Mouse (Mus musculus) lung, embryonic 14.5 days (tissue): Measurements from ENCODE around the gene Slc25a22. TPM values are rescaled to one million over a fixed set of nuclear protein-coding genes. Genes with fewer than 3 reads are reported as not detected.
A peak's percentile ranks its signal among the peaks of the same experiment; 100 is the strongest.

ENCODE experiments used
- ATAC-seq: fragments of 200-750 bp; cut with Nextera tagmentation; 2 replicates; pipeline ENCODE4 v1.8.0; 2017; ENCODE audit warnings: mild to moderate bottlenecking, moderate TSS enrichment, moderate library complexity; ENCODE audit not compliant: insufficient read depth
- DNase-seq: peaks from one replicate; pipeline ENCODE4 v3.0.0-alpha.2; 2015
- H3K27ac ChIP-seq: fragments of 300-500 bp; sonication (generic); 2 replicates; pipeline ENCODE4 v1.5.1; 2014; ENCODE audit warnings: low read depth, mild to moderate bottlenecking, moderate library complexity
- H3K27me3 ChIP-seq: fragments of 300-500 bp; sonication (generic); 2 replicates; pipeline ENCODE4 v1.6.1; 2014; ENCODE audit warnings: low read length, control low read depth; ENCODE audit not compliant: insufficient read depth
- H3K36me3 ChIP-seq: fragments of 300-500 bp; sonication (generic); 2 replicates; pipeline ENCODE4 v1.6.1; 2014; ENCODE audit warnings: control low read depth; ENCODE audit not compliant: insufficient read depth
- H3K4me1 ChIP-seq: fragments of 300-500 bp; sonication (generic); 2 replicates; pipeline ENCODE4 v1.6.1; 2014; ENCODE audit warnings: antibody characterized with exemption, control low read depth; ENCODE audit not compliant: insufficient read depth
- H3K4me2 ChIP-seq: fragments of 300-500 bp; sonication (generic); 2 replicates; pipeline ENCODE4 v1.6.1; 2014; ENCODE audit warnings: mild to moderate bottlenecking
- H3K4me3 ChIP-seq: fragments of 300-500 bp; sonication (generic); 2 replicates; pipeline ENCODE4 v1.5.1; 2014; ENCODE audit warnings: low read depth, low read length
- H3K9ac ChIP-seq: fragments of 300-500 bp; sonication (generic); 2 replicates; pipeline ENCODE4 v1.6.1; 2014
- H3K9me3 ChIP-seq: fragments of 300-500 bp; sonication (generic); 2 replicates; pipeline ENCODE4 v1.6.1; 2016; ENCODE audit warnings: low read depth, low read length, control low read depth
- CTCF ChIP-seq: IDR thresholded peaks from 2 replicates; pipeline ENCODE4 v1.5.1; 2016; ENCODE audit warnings: antibody characterized with exemption, low read depth
- WGBS: fragments of 180-500 bp; shearing (Covaris S2); extraction: QIAGEN DNeasy Blood & Tissue Kit; methylation state at CpG from one replicate; pipeline ENCODE4 v1.1.7; 2014; 5-methylcytosine and 5-hydroxymethylcytosine counted together
- polyA plus RNA-seq: library from polyadenylated mRNA; unstranded; fragments of >200 nt; fragmentation: Nextera tagmentation; extraction: Ambion mirVana; gene quantifications from 2 replicates; pipeline ENCODE4 v1.2.1, GENCODE M21; 2014

The Slc25a22 gene
- polyA plus RNA-seq, 1 experiment from 2014 or later, result 30.1 TPM

DNA sequence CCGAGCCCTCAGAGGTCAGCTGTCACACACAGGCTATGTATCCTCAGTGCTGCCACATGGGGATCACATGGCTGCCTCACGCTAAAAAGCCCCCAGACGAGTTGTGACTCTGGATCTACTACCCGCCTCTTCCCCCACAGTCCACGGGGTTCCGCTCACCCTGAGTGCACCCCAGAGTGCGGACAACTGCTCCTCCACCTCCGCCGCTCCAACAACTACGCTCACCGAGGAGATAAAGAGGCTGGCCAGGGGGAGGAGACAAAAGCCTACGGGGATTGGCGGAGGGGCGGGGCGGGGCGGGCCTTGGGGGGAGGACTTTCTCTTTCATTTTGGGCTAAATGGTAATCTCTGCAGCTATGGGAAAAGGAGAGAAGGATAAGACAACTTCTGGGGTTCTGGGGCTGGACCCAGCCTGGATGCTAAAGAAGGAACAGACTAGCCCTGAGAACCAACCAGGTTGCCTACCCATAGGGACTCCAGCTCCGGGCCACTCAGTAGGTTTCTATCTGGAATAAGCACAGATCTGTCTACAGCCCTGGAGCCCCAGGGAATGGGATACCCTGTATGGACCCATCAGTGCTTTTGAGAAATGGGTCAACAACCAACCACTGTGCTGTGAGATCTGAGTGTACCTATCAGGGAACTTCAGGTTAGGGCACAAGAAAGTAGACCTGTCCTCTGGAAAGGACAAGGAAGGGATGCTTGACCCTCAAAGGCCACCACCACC, 2.4 kb downstream of the Slc25a22 start:
- ATAC-seq, result peak; percentile 26
- Histone ChIP-seq H3K9ac (peak overlapping the region; percentile 51), H3K27ac (no peak overlapping the region), H3K4me2 (peak overlapping the region; percentile 70), H3K9me3 (no peaks in the 10 kb centered on the region), H3K27me3 (no peaks in the 10 kb centered on the region), H3K4me1 (peaks cover 20% of the 10 kb centered on the region; the same call in 1 of the 2 replicates), H3K36me3 (peaks cover 56% of the 10 kb centered on the region), H3K4me3 (peak overlapping the region; percentile 37)
- no peak for TF ChIP-seq CTCF
- peak; percentile 73 for DNase-seq
- 4% methylated on average over 17 of the region's 17 CpGs for WGBS

- H3K9ac ChIP-seq, result peak overlapping the region; percentile 51
- H3K4me1 ChIP-seq, result peaks cover 20% of the 10 kb centered on the region; the same call in 1 of the 2 replicates
- peak; percentile 72 for DNase-seq
- no peak overlapping the region; the same call in 1 of the 2 replicates for H3K27ac ChIP-seq
- WGBS, result 13% methylated on average over 8 of the region's 8 CpGs
- no peaks in the 10 kb centered on the region for H3K27me3 ChIP-seq
- H3K36me3 ChIP-seq, result peaks cover 50% of the 10 kb centered on the region
- TF ChIP-seq CTCF, result no peak
- H3K9me3 ChIP-seq, result no peaks in the 10 kb centered on the region
- H3K4me3 ChIP-seq, result peak overlapping the region; percentile 37
- ATAC-seq, result no peak
- peak overlapping the region; percentile 70 for H3K4me2 ChIP-seq
These were observed 3.2 kb downstream of the Slc25a22 start for GRCm38 (mm10) chr7:141434464-141434863.

GRCm38 (mm10) chr7:141433517-141434400, 3.9 kb downstream of the Slc25a22 start:
- DNase-seq (no peak), ATAC-seq (no peak)
- H3K9me3 ChIP-seq, result no peaks in the 10 kb centered on the region
- no peak overlapping the region for H3K27ac ChIP-seq
- no peak for TF ChIP-seq CTCF
- H3K4me2 ChIP-seq, result peak overlapping the region; percentile 70
- peaks cover 42% of the 10 kb centered on the region for H3K36me3 ChIP-seq
- H3K4me1 ChIP-seq, result peaks cover 20% of the 10 kb centered on the region; the same call in 1 of the 2 replicates
- H3K9ac ChIP-seq, result peak overlapping the region; percentile 51
- no peaks in the 10 kb centered on the region for H3K27me3 ChIP-seq
- 66% methylated on average over 15 of the region's 15 CpGs for WGBS
- H3K4me3 ChIP-seq, result peak overlapping the region; percentile 37

- 91% methylated on average over 6 of the region's 6 CpGs for WGBS
- no peak for TF ChIP-seq CTCF
- H3K9ac ChIP-seq, result no peak overlapping the region
- no peak overlapping the region for H3K4me2 ChIP-seq
- no peak overlapping the region for H3K27ac ChIP-seq
- no peaks in the 10 kb centered on the region for H3K27me3 ChIP-seq
- ATAC-seq (no peak), DNase-seq (no peak)
- H3K36me3 ChIP-seq, result peaks cover 35% of the 10 kb centered on the region
- H3K4me3 ChIP-seq, result no peak overlapping the region
- peaks cover 20% of the 10 kb centered on the region; the same call in 1 of the 2 replicates for H3K4me1 ChIP-seq
- H3K9me3 ChIP-seq, result no peaks in the 10 kb centered on the region
These were observed 4.8 kb downstream of the Slc25a22 start for GRCm38 (mm10) chr7:141432741-141433516.

- no peak for ATAC-seq
- no peak for DNase-seq
- peaks cover 20% of the 10 kb centered on the region; the same call in 1 of the 2 replicates for H3K4me1 ChIP-seq
These were observed 5.5 kb downstream of the Slc25a22 start for GRCm38 (mm10) chr7:141432186-141432611.

GRCm38 (mm10) chr7:141431434-141432185, 6.1 kb downstream of the Slc25a22 start:
- TF ChIP-seq CTCF, result no peak
- Histone ChIP-seq H3K9ac (no peak overlapping the region), H3K9me3 (no peaks in the 10 kb centered on the region), H3K36me3 (peaks cover 35% of the 10 kb centered on the region), H3K4me1 (peaks cover 15% of the 10 kb centered on the region; the same call in 1 of the 2 replicates), H3K4me3 (no peak overlapping the region), H3K4me2 (no peak overlapping the region), H3K27ac (no peak overlapping the region), H3K27me3 (no peaks in the 10 kb centered on the region)
- DNase-seq (no peak), ATAC-seq (no peak)
- WGBS, result 88% methylated on average over 19 of the region's 19 CpGs

More at GRCm38 (mm10) chr7:141432186-141432611, 5.5 kb downstream of the Slc25a22 start:
- H3K4me2 ChIP-seq, result no peak overlapping the region
- WGBS, result 78% methylated on average over 8 of the region's 8 CpGs
- peaks cover 35% of the 10 kb centered on the region for H3K36me3 ChIP-seq
- no peak for TF ChIP-seq CTCF
- H3K27ac ChIP-seq, result no peak overlapping the region
- H3K27me3 ChIP-seq, result no peaks in the 10 kb centered on the region
- H3K9ac ChIP-seq, result no peak overlapping the region
- H3K9me3 ChIP-seq, result no peaks in the 10 kb centered on the region
- no peak overlapping the region for H3K4me3 ChIP-seq
